Comparison of ENCODE assay signal across 8 mouse cellular contexts in genomic region chr4:140986024-140986710, GRCm38 (mm10). TPM values are rescaled to one million over a fixed set of nuclear protein-coding genes. Genes with fewer than 3 reads are reported as not detected.
DNase-seq lines count a peak whose midpoint lies in the region; ATAC-seq and TF ChIP-seq lines count a peak whose summit lies in the region.

No protein-coding gene starts in this region.

- peak overlapping the region; percentile 88 for H3K4me2 ChIP-seq in lung, embryonic 14.5 days
- peak overlapping the region; percentile 76 for H3K4me2 ChIP-seq in embryonic facial prominence, embryonic 15.5 days (replicated peaks)
- H3K4me2 ChIP-seq in intestine, embryonic 16.5 days (ENCODE audit: low read depth, low read length): peak overlapping the region; percentile 89

- no peaks in the 10 kb centered on the region for H3K9me3 ChIP-seq in lung, embryonic 14.5 days (ENCODE audit: low read depth, low read length)
- H3K9me3 ChIP-seq in embryonic facial prominence, embryonic 15.5 days (replicated peaks): 0 out of 2 replicates have a peak, but pooled peaks cover 5% of the 10 kb centered on the region
- H3K9me3 ChIP-seq in intestine, embryonic 16.5 days (ENCODE audit: control insufficient read depth, low read length): no peaks in the 10 kb centered on the region

- H3K4me3 ChIP-seq in lung, embryonic 14.5 days (ENCODE audit: low read depth, low read length): peak overlapping the region; percentile 94
- peak overlapping the region; percentile 85 for H3K4me3 ChIP-seq in embryonic facial prominence, embryonic 15.5 days (replicated peaks)
- H3K4me3 ChIP-seq in intestine, embryonic 16.5 days (ENCODE audit: low read length): peak overlapping the region; percentile 91
- H3K4me3 ChIP-seq in olfactory bulb, adult 2 months (ENCODE audit: insufficient read depth, low read depth, low read length): peak overlapping the region; percentile 87

- H3K27me3 ChIP-seq in lung, embryonic 14.5 days (ENCODE audit: insufficient read depth, low read length): no peaks in the 10 kb centered on the region
- no peaks in the 10 kb centered on the region for H3K27me3 ChIP-seq in embryonic facial prominence, embryonic 15.5 days
- no peaks in the 10 kb centered on the region for H3K27me3 ChIP-seq in intestine, embryonic 16.5 days (replicated peaks; ENCODE audit: control insufficient read depth, insufficient read depth, low read length)

- H3K36me3 ChIP-seq in lung, embryonic 14.5 days (ENCODE audit: insufficient read depth): no peaks in the 10 kb centered on the region
- H3K36me3 ChIP-seq in embryonic facial prominence, embryonic 15.5 days: no peaks in the 10 kb centered on the region
- no peaks in the 10 kb centered on the region for H3K36me3 ChIP-seq in intestine, embryonic 16.5 days (ENCODE audit: control insufficient read depth, insufficient read depth, low read length)

- ATAC-seq in lung, embryonic 14.5 days (ENCODE audit: insufficient read depth): no peak
- ATAC-seq in embryonic facial prominence, embryonic 15.5 days (ENCODE audit: insufficient number of reproducible peaks, low FRiP score, low TSS enrichment, low read depth): no peak
- peak; percentile 27; the same call in 1 of the 2 replicates for ATAC-seq in intestine, embryonic 16.5 days

- H3K27ac ChIP-seq in lung, embryonic 14.5 days (ENCODE audit: low read depth): no peak overlapping the region
- H3K27ac ChIP-seq in embryonic facial prominence, embryonic 15.5 days (replicated peaks): no peak overlapping the region
- no peak overlapping the region for H3K27ac ChIP-seq in intestine, embryonic 16.5 days (ENCODE audit: low read length)
- no peak overlapping the region for H3K27ac ChIP-seq in olfactory bulb, adult 2 months (ENCODE audit: insufficient read depth, low read depth, low read length)

- WGBS in lung, embryonic 14.5 days: 25% methylated on average over 15 of the region's 15 CpGs
- 22% methylated on average over 15 of the region's 15 CpGs for WGBS in embryonic facial prominence, embryonic 15.5 days
- 30% methylated on average over 15 of the region's 15 CpGs for WGBS in intestine, embryonic 16.5 days
- 21% methylated on average over 15 of the region's 15 CpGs for WGBS in olfactory bulb, adult 2 months

- H3K4me1 ChIP-seq in lung, embryonic 14.5 days (ENCODE audit: insufficient read depth): peaks cover 5% of the 10 kb centered on the region
- H3K4me1 ChIP-seq in embryonic facial prominence, embryonic 15.5 days: peaks cover 55% of the 10 kb centered on the region
- peaks cover 25% of the 10 kb centered on the region for H3K4me1 ChIP-seq in intestine, embryonic 16.5 days (ENCODE audit: control insufficient read depth, insufficient read depth, low read length)
- peaks cover 26% of the 10 kb centered on the region for H3K4me1 ChIP-seq in olfactory bulb, adult 2 months (ENCODE audit: control insufficient read depth, insufficient read depth, low read length)

- no peak for TF ChIP-seq CTCF in lung, embryonic 14.5 days (IDR thresholded peaks at IDR 0.05; ENCODE audit: low read depth)
- TF ChIP-seq CTCF in olfactory bulb, adult 2 months (IDR thresholded peaks at IDR 0.05; ENCODE audit: insufficient read depth, low read depth, low read length): no peak

- DNase-seq in lung, embryonic 14.5 days: no peak
- DNase-seq in lung, adult 18-20 months: no peak
- DNase-seq in urinary bladder, adult 2 months (ENCODE audit: low spot score): no peak
- DNase-seq in T-cell, adult 2 months (ENCODE audit: low spot score): no peak
- DNase-seq in B cell, adult 2 months: no peak

- H3K9ac ChIP-seq in lung, embryonic 14.5 days: peak overlapping the region; percentile 75
- 0 out of 2 replicates have a peak overlapping the region, but pooled peaks have one; percentile 65 for H3K9ac ChIP-seq in embryonic facial prominence, embryonic 15.5 days
- peak overlapping the region; percentile 86 for H3K9ac ChIP-seq in intestine, embryonic 16.5 days (ENCODE audit: low read depth, low read length)

- TF ChIP-seq POLR2A in olfactory bulb, adult 2 months (IDR thresholded peaks at IDR 0.05; ENCODE audit: insufficient read depth, low read depth, low read length): no peak

RNA-seq across cellular contexts. Expression of gene Atp13a2, which starts 0.5 kb away (rescaled TPM):
- polyA plus RNA-seq in lung, embryonic 14.5 days (2014; fragmentation: Nextera tagmentation; extraction: Ambion mirVana): 34.0 and 37.2 TPM in 2 replicates
- polyA plus RNA-seq in embryonic facial prominence, embryonic 15.5 days (2015; fragmentation: Nextera tagmentation; extraction: Ambion mirVana): 47.2 and 48.1 TPM in 2 replicates
- polyA plus RNA-seq in intestine, embryonic 16.5 days (2015; fragmentation: Nextera tagmentation; extraction: Ambion mirVana): 29.3 and 31.5 TPM in 2 replicates
- not detected in 2 replicates for polyA plus RNA-seq in olfactory bulb, adult 2 months (2012; ENCODE audit: insufficient read depth, insufficient read length, low replicate concordance, missing spikeins)
- polyA plus RNA-seq in urinary bladder, adult 2 months (2012; rRNA removed): 49.5 and 57.3 TPM in 2 replicates

RNA-seq across cellular contexts. Expression of gene Mfap2, which starts 24.1 kb away (rescaled TPM):
- 517 and 566 TPM in 2 replicates for polyA plus RNA-seq in lung, embryonic 14.5 days (2014; fragmentation: Nextera tagmentation; extraction: Ambion mirVana)
- 923 and 969 TPM in 2 replicates for polyA plus RNA-seq in embryonic facial prominence, embryonic 15.5 days (2015; fragmentation: Nextera tagmentation; extraction: Ambion mirVana)
- polyA plus RNA-seq in intestine, embryonic 16.5 days (2015; fragmentation: Nextera tagmentation; extraction: Ambion mirVana): 312 and 334 TPM in 2 replicates
- polyA plus RNA-seq in olfactory bulb, adult 2 months (2012; ENCODE audit: insufficient read depth, insufficient read length, low replicate concordance, missing spikeins): not detected in 2 replicates
- polyA plus RNA-seq in urinary bladder, adult 2 months (2012; rRNA removed): 37.6 and 37.9 TPM in 2 replicates

RNA-seq across cellular contexts. Expression of gene Sdhb, which starts 25.2 kb away (rescaled TPM):
- 382 and 392 TPM in 2 replicates for polyA plus RNA-seq in lung, embryonic 14.5 days (2014; fragmentation: Nextera tagmentation; extraction: Ambion mirVana)
- 356 and 362 TPM in 2 replicates for polyA plus RNA-seq in embryonic facial prominence, embryonic 15.5 days (2015; fragmentation: Nextera tagmentation; extraction: Ambion mirVana)
- polyA plus RNA-seq in intestine, embryonic 16.5 days (2015; fragmentation: Nextera tagmentation; extraction: Ambion mirVana): 671 and 689 TPM in 2 replicates
- not detected in 2 replicates for polyA plus RNA-seq in olfactory bulb, adult 2 months (2012; ENCODE audit: insufficient read depth, insufficient read length, low replicate concordance, missing spikeins)
- 175 and 188 TPM in 2 replicates for polyA plus RNA-seq in urinary bladder, adult 2 months (2012; rRNA removed)

Comparison
In these comparisons a context has a peak if more than half of its experiments do, and no peak if none do; other contexts are left out.
1. RNA of gene Atp13a2, which starts 0.5 kb away (polyA plus RNA-seq): 49.5 to 57.3 TPM in urinary bladder, adult 2 months, 47.2 to 48.1 TPM in embryonic facial prominence, embryonic 15.5 days, 34.0 to 37.2 TPM in lung, embryonic 14.5 days and 29.3 to 31.5 TPM in intestine, embryonic 16.5 days; not detected in olfactory bulb, adult 2 months; every median in the first group is over 10 times any median in the second.
2. RNA of gene Mfap2, which starts 24.1 kb away (polyA plus RNA-seq): 923 to 969 TPM in embryonic facial prominence, embryonic 15.5 days, 517 to 566 TPM in lung, embryonic 14.5 days, 312 to 334 TPM in intestine, embryonic 16.5 days and 37.6 to 37.9 TPM in urinary bladder, adult 2 months; not detected in olfactory bulb, adult 2 months; every median in the first group is over 10 times any median in the second.
3. Peak in every context shown above with its lines, with median percentiles within 50 percentile points of each other: H3K4me2 ChIP-seq, H3K4me3 ChIP-seq and H3K9ac ChIP-seq.